Mouse (Mus musculus) megakaryocyte, embryonic 14.5 days (primary cell): ENCODE measurements around the gene Zglp1.

Experiments used
- FLI1 ChIP-seq: IDR thresholded peaks from 2 replicates; pipeline ENCODE4 v1.6.1; 2012; ENCODE audit warnings: low read length, inconsistent platforms, mixed read lengths
- GATA1 ChIP-seq: IDR thresholded peaks from 3 replicates; pipeline ENCODE4 v1.6.1; 2012; ENCODE audit warnings: mixed read lengths, low read length, inconsistent platforms, borderline replicate concordance

DNA sequence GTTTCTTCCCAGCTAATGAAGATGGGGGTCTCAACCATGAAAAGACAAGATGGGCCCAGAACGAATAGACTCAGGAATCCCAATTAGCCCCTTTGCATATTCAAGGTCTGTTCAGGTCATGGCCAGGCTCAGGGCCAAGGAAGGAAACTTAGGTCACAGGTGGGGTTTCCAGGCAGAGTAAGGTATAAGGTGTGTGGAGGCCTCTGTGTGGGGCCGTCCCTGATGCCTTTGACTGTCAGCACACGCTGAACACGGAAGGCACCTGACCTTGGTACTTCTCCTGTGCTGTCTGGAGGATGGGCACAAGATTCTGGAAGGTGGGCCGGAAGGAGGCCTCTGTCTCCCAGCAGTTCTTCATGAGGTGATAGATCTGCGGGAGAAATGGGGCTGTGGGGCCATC is 37.9 kb upstream of the Zglp1 start:
- no peak for TF ChIP-seq FLI1
- TF ChIP-seq GATA1 = no peak
